Mouse (Mus musculus): ENCODE measurements around the gene Rslcan18. TPM values are rescaled to one million over a fixed set of nuclear protein-coding genes. Genes with fewer than 3 reads are reported as not detected.

The Rslcan18 gene
- total RNA-seq, 4 experiments from 2014 or later, result 0.33 to 0.58 (median 0.39) TPM; not detected in 1

Other genes starting within 250 kb of the Rslcan18 start
- 1 to 10 TPM; 2.4 to 3.5 (median 2.9) TPM for gene Gm10767, start 211.3 kb downstream of the Rslcan18 start, total RNA-seq (2022)
- 1 to 10 TPM; 4.7 to 5.6 (median 5.0) TPM for gene Zfp712, start 55.1 kb downstream of the Rslcan18 start, total RNA-seq (2022)
- gene Zfp708, start 18.3 kb downstream of the Rslcan18 start, total RNA-seq (2022), result 1 to 10 TPM in 3 of 4 experiments, under 1 TPM in 1; 0.87 to 2.7 (median 2.1) TPM
- gene Gm28557, start 7.7 kb downstream of the Rslcan18 start, total RNA-seq (2022), result 1 to 10 TPM; 2.6 to 4.6 (median 3.1) TPM
- gene Zfp759, start 5.4 kb upstream of the Rslcan18 start, total RNA-seq (2022), result 10 to 100 TPM in 3 of 4 experiments, 1 to 10 TPM in 1; 9.4 to 12.5 (median 10.9) TPM
- 10 to 100 TPM in 1 of 4 experiments, 1 to 10 TPM in 3; 4.1 to 10.3 (median 6.1) TPM for gene Rsl1, start 56.9 kb upstream of the Rslcan18 start, total RNA-seq (2022)
- gene Zfp455, start 78.2 kb upstream of the Rslcan18 start, total RNA-seq (2022), result 1 to 10 TPM; 2.6 to 4.2 (median 3.2) TPM
- 10 to 100 TPM; 20.2 to 26.6 (median 22.9) TPM for gene Zfp458, start 162.2 kb upstream of the Rslcan18 start, total RNA-seq (2022)
- 1 to 10 TPM; 4.5 to 7.8 (median 6.2) TPM for gene Zfp457, start 190.2 kb upstream of the Rslcan18 start, total RNA-seq (2022)
- 1 to 10 TPM; 3.5 to 4.4 (median 3.9) TPM for gene Zfp595, start 216.3 kb upstream of the Rslcan18 start, total RNA-seq (2022)
- 1 to 10 TPM in 3 of 4 experiments, not detected in 1; 1.6 to 2.3 (median 1.8) TPM for gene Gm28044, start 244.3 kb upstream of the Rslcan18 start, total RNA-seq (2022)
- gene Zfp953, start 244.3 kb upstream of the Rslcan18 start, total RNA-seq (2022), result 1 to 10 TPM in 3 of 4 experiments, under 1 TPM in 1; 0.98 to 1.5 (median 1.2) TPM